Mouse (Mus musculus) adrenal gland, adult 2 months (tissue): ENCODE results near the gene Rpl15. TPM values are rescaled to one million over a fixed set of nuclear protein-coding genes. Genes with fewer than 3 reads are reported as not detected.
"Not testable (repeated sequence)": the region's sequence is repeated elsewhere in the genome, so short reads cannot be mapped to it uniquely, and the experiment has no call there.

Experiments
- DNase-seq: peaks from one replicate; pipeline ENCODE4 v3.0.0; 2021
- polyA plus RNA-seq: library from polyadenylated mRNA; depleted of rRNA; stranded (reverse); fragments of >200 nt; gene quantifications from 2 replicates; pipeline ENCODE4 v1.2.3, GENCODE M21; 2012; rRNA removed
- total RNA-seq, 2 experiments: library from RNA; stranded (reverse); gene quantifications; 2 replicates each; pipeline ENCODE4 v1.2.3; 2021

Gene Rpl15
- total and polyA plus RNA-seq, 3 experiments, result 101 to 830 (median 734) TPM

GRCm38 (mm10) chr14:18242638-18243130 is 28.5 kb downstream of the Rpl15 start:
- no peak for DNase-seq

- DNase-seq, result no peak
Measured at GRCm38 (mm10) chr14:18241786-18242185, 29.4 kb downstream of the Rpl15 start.

GRCm38 (mm10) chr14:18240132-18240531 is 31.1 kb downstream of the Rpl15 start:
- no peak for DNase-seq

- peak; percentile 100 for DNase-seq
Measured at GRCm38 (mm10) chr14:18238750-18239731, 32.1 kb downstream of the Rpl15 start, which contains the start of gene Nr1d2. TSS of gene Nr1d2 (minus strand) at chr14:18239127.

- DNase-seq, result peak; percentile 99
Measured at GRCm38 (mm10) chr14:18238131-18238749, 33.0 kb downstream of the Rpl15 start.

GRCm38 (mm10) chr14:18237381-18237780 is 33.8 kb downstream of the Rpl15 start:
- DNase-seq, result no peak

- DNase-seq, result peak; percentile 38
Measured at GRCm38 (mm10) chr14:18236496-18237235, 34.5 kb downstream of the Rpl15 start.

- no peak for DNase-seq
Measured at GRCm38 (mm10) chr14:18233981-18234960, 36.9 kb downstream of the Rpl15 start.

- DNase-seq, result no peak
Measured at GRCm38 (mm10) chr14:18233076-18233475, 38.1 kb downstream of the Rpl15 start.

GRCm38 (mm10) chr14:18231866-18232265 is 39.3 kb downstream of the Rpl15 start:
- not testable (repeated sequence) for DNase-seq

GRCm38 (mm10) chr14:18229751-18230150 is 41.4 kb downstream of the Rpl15 start:
- not testable (repeated sequence) for DNase-seq

GRCm38 (mm10) chr14:18226181-18226580 is 45.0 kb downstream of the Rpl15 start:
- DNase-seq, result peak; percentile 30

GRCm38 (mm10) chr14:18225431-18225830 is 45.8 kb downstream of the Rpl15 start:
- not testable (repeated sequence) for DNase-seq

- DNase-seq, result no peak
Measured at GRCm38 (mm10) chr14:18221977-18222376, 49.2 kb downstream of the Rpl15 start.

Other genes with a start within 250 kb of the Rpl15 start
- 10 to 100 TPM; 37.0 to 82.4 TPM for gene Nr1d2, start 32.3 kb downstream of the Rpl15 start, total RNA-seq
- 65.7 and 78.2 TPM in 2 replicates for gene Nr1d2, start 32.3 kb downstream of the Rpl15 start, polyA plus RNA-seq
- gene Nkiras1, start 255 bp downstream of the Rpl15 start, total RNA-seq, result 10 to 100 TPM; 24.7 to 26.7 TPM
- gene Nkiras1, start 255 bp downstream of the Rpl15 start, polyA plus RNA-seq, result 0.79 and 0.90 TPM in 2 replicates
- gene Ube2e1, start 60.5 kb upstream of the Rpl15 start, total RNA-seq, result 100 to 1,000 TPM in 1 of 2 experiments, 10 to 100 TPM in 1; 80.1 to 104 TPM
- 6.8 and 7.8 TPM in 2 replicates for gene Ube2e1, start 60.5 kb upstream of the Rpl15 start, polyA plus RNA-seq